Mouse (Mus musculus) intestine, embryonic 16.5 days (tissue): Measurements from ENCODE around the gene Cryba4. TPM values are rescaled to one million over a fixed set of nuclear protein-coding genes. Genes with fewer than 3 reads are reported as not detected.

Source experiments
- ATAC-seq: fragments of 200-750 bp; cut with Nextera tagmentation; 2 replicates; pipeline ENCODE4 v1.8.0; 2017; ENCODE audit warnings: moderate TSS enrichment, moderate library complexity
- H3K27ac ChIP-seq: fragments of 300-500 bp; sonication (generic); 2 replicates; pipeline ENCODE4 v1.5.1; 2014; ENCODE audit warnings: mild to moderate bottlenecking, low read length
- H3K27me3 ChIP-seq: fragments of 300-500 bp; sonication (generic); replicated peaks from 2 replicates; pipeline ENCODE4 v1.6.1; 2014; ENCODE audit warnings: low read length, control low read depth, mixed read lengths; ENCODE audit not compliant: control insufficient read depth, insufficient read depth
- H3K36me3 ChIP-seq: fragments of 300-500 bp; sonication (generic); 2 replicates; pipeline ENCODE4 v1.6.1; 2014; ENCODE audit warnings: low read length, control low read depth; ENCODE audit not compliant: control insufficient read depth, insufficient read depth
- H3K4me1 ChIP-seq: fragments of 300-500 bp; sonication (generic); 2 replicates; pipeline ENCODE4 v1.6.1; 2014; ENCODE audit warnings: low read length, control low read depth, mixed read lengths; ENCODE audit not compliant: control insufficient read depth, insufficient read depth
- H3K4me2 ChIP-seq: fragments of 300-500 bp; sonication (generic); 2 replicates; pipeline ENCODE4 v1.6.1; 2014; ENCODE audit warnings: low read depth, low read length, control low read depth
- H3K4me3 ChIP-seq: fragments of 300-500 bp; sonication (generic); 2 replicates; pipeline ENCODE4 v1.5.1; 2014; ENCODE audit warnings: mild to moderate bottlenecking, low read length
- H3K9ac ChIP-seq: fragments of 300-500 bp; sonication (generic); 2 replicates; pipeline ENCODE4 v1.6.1; 2014; ENCODE audit warnings: low read depth, low read length
- H3K9me3 ChIP-seq: fragments of 300-500 bp; sonication (generic); 2 replicates; pipeline ENCODE4 v1.6.1; 2016; ENCODE audit warnings: low read length, control low read depth; ENCODE audit not compliant: control insufficient read depth
- WGBS: fragments of 180-500 bp; shearing (Covaris S2); extraction: QIAGEN DNeasy Blood & Tissue Kit; methylation state at CpG from one replicate; pipeline ENCODE4 v1.1.7; 2014; 5-methylcytosine and 5-hydroxymethylcytosine counted together
- polyA plus RNA-seq: library from polyadenylated mRNA; unstranded; fragments of >200 nt; fragmentation: Nextera tagmentation; extraction: Ambion mirVana; gene quantifications from 2 replicates; pipeline ENCODE4 v1.2.1, GENCODE M21; 2015

Cryba4 gene
- polyA plus RNA-seq, 1 experiment from 2014 or later: 1.5 TPM

DNA sequence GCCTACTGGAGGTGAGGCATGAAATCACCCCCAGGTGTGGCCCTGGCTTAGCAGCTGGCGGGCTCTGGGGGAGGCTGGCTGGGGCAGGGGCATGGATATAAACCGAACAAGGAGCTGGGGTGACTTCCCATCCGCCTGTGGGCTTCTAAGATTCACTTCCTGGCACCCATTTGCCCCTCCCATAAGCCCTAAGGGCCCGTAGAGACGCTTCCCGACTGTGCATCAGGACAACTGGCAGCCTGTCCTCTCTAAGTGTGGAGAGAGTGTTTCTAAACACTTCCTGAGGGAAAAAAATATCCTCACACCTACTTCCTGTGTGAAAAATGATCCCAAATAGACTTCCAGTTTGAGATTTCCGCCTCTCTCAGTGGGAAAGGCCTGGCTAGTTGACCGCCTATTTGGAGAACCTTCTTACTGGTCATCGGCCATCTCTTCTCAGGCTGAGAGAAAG lies 36.5 kb downstream of the Cryba4 start:
- Histone ChIP-seq H3K27me3 (0 out of 2 replicates have a peak, but pooled peaks cover 2% of the 10 kb centered on the region), H3K4me3 (no peak overlapping the region)

DNA sequence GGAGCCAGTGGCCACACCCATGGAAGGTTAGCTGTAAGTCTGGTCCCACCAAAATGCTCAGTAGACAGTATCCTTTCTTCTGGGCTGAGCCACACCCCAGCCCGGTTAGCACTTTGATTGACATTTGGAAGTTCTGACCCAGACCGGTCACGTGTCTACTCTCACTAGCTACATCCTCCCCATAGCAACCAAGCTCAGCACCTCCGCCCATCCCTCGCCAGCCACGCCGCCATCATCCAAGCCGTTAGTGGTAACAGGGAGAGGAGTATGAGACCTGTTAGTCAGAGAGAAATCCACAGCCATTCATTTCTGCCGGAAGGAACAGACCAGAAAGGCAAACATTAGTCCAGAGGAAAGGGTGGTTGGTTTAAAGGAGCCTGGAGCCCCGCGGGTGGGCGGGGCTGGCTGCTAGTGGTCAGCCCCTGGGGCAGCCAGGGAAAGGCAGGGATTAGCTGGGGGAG lies 37.0 kb downstream of the Cryba4 start:
- H3K9ac ChIP-seq: no peak overlapping the region
- WGBS: 29% methylated on average over 12 of the region's 12 CpGs
- no peak; the same call in 1 of the 2 replicates for ATAC-seq
- peak overlapping the region; percentile 63 for H3K27ac ChIP-seq
- no peaks in the 10 kb centered on the region for H3K9me3 ChIP-seq
- no peaks in the 10 kb centered on the region for H3K36me3 ChIP-seq
- H3K27me3 ChIP-seq: 0 out of 2 replicates have a peak, but pooled peaks cover 2% of the 10 kb centered on the region
- H3K4me1 ChIP-seq: peaks cover 11% of the 10 kb centered on the region
- H3K4me3 ChIP-seq: no peak overlapping the region
- peak overlapping the region; percentile 9; the same call in 1 of the 2 replicates for H3K4me2 ChIP-seq

More for the DNA sequence above, 36.5 kb downstream of the Cryba4 start:
- H3K4me1 ChIP-seq: peaks cover 11% of the 10 kb centered on the region
- H3K9me3 ChIP-seq: no peaks in the 10 kb centered on the region
- H3K36me3 ChIP-seq: no peaks in the 10 kb centered on the region
- peak overlapping the region; percentile 63 for H3K27ac ChIP-seq
- H3K9ac ChIP-seq: no peak overlapping the region
- WGBS: 37% methylated on average over 9 of the region's 9 CpGs
- no peak for ATAC-seq
- H3K4me2 ChIP-seq: peak overlapping the region; percentile 9; the same call in 1 of the 2 replicates

- peak overlapping the region; percentile 20; the same call in 1 of the 2 replicates for H3K4me2 ChIP-seq
- no peaks in the 10 kb centered on the region for H3K9me3 ChIP-seq
- H3K36me3 ChIP-seq: no peaks in the 10 kb centered on the region
- no peak overlapping the region for H3K27ac ChIP-seq
- H3K4me3 ChIP-seq: no peak overlapping the region
- ATAC-seq: peak; percentile 14; the same call in 1 of the 2 replicates
- 0 out of 2 replicates have a peak, but pooled peaks cover 2% of the 10 kb centered on the region for H3K27me3 ChIP-seq
- peaks cover 11% of the 10 kb centered on the region for H3K4me1 ChIP-seq
- peak overlapping the region; percentile 38 for H3K9ac ChIP-seq
- WGBS: 6% methylated on average over 10 of the region's 10 CpGs
Measured at GRCm38 (mm10) chr5:112214419-112214818, 37.9 kb downstream of the Cryba4 start.

- H3K4me2 ChIP-seq: no peak overlapping the region
- H3K36me3 ChIP-seq: no peaks in the 10 kb centered on the region
- 45% methylated on average over 19 of the region's 19 CpGs for WGBS
- no peak overlapping the region for H3K4me3 ChIP-seq
- peaks cover 8% of the 10 kb centered on the region for H3K4me1 ChIP-seq
- H3K27ac ChIP-seq: no peak overlapping the region
- H3K27me3 ChIP-seq: 0 out of 2 replicates have a peak, but pooled peaks cover 2% of the 10 kb centered on the region
- H3K9me3 ChIP-seq: no peaks in the 10 kb centered on the region
- H3K9ac ChIP-seq: peak overlapping the region; percentile 38; the same call in 1 of the 2 replicates
- peak; percentile 41; the same call in 1 of the 2 replicates for ATAC-seq
Measured at GRCm38 (mm10) chr5:112213331-112214240, 38.7 kb downstream of the Cryba4 start.

DNA sequence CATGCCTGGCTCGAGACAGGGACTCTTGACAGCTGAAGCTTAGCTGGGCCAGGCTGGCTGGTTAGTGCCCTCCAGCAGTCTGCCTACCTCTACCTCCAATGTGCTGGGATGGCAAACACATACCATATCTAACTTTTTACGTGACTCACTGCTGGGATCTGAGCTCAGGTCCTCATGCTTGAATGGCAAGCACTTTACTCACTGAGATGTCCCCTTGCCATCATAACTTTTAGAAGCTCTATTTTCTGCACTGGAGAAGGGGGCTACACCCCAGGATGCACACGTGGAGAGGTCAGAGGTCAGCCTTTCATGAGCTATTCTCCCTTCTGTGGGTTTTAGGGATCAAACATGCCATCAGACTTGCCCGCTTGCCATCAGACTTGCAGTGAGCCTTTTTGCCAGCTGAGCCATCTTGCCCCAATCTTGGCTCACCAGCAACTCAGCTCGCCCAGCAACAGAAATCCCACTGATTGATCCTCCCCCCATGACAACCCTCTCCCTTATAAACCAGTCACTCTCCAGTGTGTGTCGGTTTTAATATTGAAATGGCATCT lies 39.5 kb downstream of the Cryba4 start:
- no peaks in the 10 kb centered on the region for H3K36me3 ChIP-seq
- H3K4me2 ChIP-seq: no peak overlapping the region
- no peaks in the 10 kb centered on the region for H3K9me3 ChIP-seq
- H3K4me1 ChIP-seq: peaks cover 8% of the 10 kb centered on the region
- 74% methylated on average over 6 of the region's 6 CpGs for WGBS
- no peak overlapping the region for H3K4me3 ChIP-seq
- H3K27me3 ChIP-seq: 0 out of 2 replicates have a peak, but pooled peaks cover 2% of the 10 kb centered on the region
- no peak for ATAC-seq
- no peak overlapping the region for H3K27ac ChIP-seq
- no peak overlapping the region for H3K9ac ChIP-seq

DNA sequence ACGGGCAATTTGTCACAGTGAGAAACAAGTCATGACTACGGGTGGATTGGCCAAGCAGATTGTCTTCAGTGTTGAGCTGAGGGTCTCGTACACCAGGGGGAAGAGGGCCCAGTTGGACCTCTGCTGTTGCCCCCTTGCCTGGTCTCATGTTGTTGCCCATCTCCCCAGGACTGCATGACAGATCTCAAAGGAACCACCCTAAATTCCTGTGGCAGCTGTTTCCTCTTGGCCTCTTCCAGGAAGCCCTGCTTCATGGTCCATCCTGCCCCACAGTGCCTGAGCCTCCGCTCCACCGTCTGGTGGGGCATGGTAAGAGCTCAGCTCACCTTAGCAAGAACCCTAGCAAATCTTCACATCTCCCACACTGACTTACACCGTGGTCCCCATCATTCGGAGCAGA lies 40.4 kb downstream of the Cryba4 start:
- no peaks in the 10 kb centered on the region for H3K9me3 ChIP-seq
- H3K4me3 ChIP-seq: no peak overlapping the region
- ATAC-seq: no peak
- H3K27ac ChIP-seq: no peak overlapping the region
- WGBS: 86% methylated on average over 7 of the region's 7 CpGs
- no peaks in the 10 kb centered on the region for H3K27me3 ChIP-seq
- no peaks in the 10 kb centered on the region for H3K36me3 ChIP-seq
- H3K4me2 ChIP-seq: no peak overlapping the region
- H3K4me1 ChIP-seq: peaks cover 7% of the 10 kb centered on the region
- H3K9ac ChIP-seq: no peak overlapping the region

DNA sequence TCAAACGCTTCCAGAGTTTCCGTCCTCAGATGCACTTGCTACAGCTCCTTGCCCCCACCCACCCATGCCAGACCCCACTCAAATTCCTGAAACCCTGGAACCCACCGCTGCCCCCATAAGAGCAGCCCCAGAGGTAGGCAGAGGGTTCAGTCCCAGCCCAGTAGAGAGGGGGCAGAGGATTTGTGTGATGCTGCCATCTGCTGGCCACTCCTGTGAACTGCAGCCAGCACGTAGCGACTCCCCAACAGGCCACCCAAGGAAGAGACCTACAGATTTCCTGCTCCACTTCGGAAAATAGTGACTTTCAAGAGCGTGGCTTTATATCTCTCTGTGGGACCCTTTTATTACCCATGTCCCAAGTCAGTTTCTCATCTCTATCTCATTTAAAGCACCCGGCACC lies 42.2 kb downstream of the Cryba4 start:
- peaks cover 8% of the 10 kb centered on the region for H3K4me1 ChIP-seq
- no peak overlapping the region for H3K27ac ChIP-seq
- H3K36me3 ChIP-seq: no peaks in the 10 kb centered on the region
- H3K27me3 ChIP-seq: no peaks in the 10 kb centered on the region
- ATAC-seq: no peak
- no peak overlapping the region for H3K4me2 ChIP-seq
- H3K9me3 ChIP-seq: no peaks in the 10 kb centered on the region
- H3K4me3 ChIP-seq: no peak overlapping the region
- WGBS: 30% methylated on average over 8 of the region's 8 CpGs
- H3K9ac ChIP-seq: no peak overlapping the region

DNA sequence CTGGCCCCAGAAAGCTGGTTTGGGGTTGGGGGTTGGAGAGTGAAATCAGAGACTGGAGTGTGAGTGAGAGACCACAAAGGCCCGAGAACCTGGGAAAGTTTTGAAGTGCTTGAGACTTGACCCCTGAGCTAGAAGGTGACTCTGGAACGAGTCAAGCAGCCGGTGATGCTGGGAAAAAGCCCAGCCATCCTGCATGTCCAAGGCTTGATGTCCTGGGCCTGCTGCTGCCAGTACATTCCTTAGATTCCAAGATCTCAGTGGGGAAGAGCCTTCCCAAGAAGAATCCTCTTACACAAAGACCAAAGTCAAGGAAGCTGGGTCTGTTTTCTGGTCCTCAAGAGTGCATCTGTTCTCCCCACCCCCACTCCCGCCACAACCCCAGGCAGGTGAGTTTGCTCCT lies 44.0 kb downstream of the Cryba4 start:
- Histone ChIP-seq H3K9ac (no peak overlapping the region), H3K27me3 (no peaks in the 10 kb centered on the region), H3K27ac (no peak overlapping the region), H3K4me1 (peaks cover 8% of the 10 kb centered on the region), H3K4me3 (no peak overlapping the region), H3K4me2 (no peak overlapping the region), H3K9me3 (no peaks in the 10 kb centered on the region), H3K36me3 (no peaks in the 10 kb centered on the region)
- WGBS: 30% methylated on average over 4 of the region's 4 CpGs
- no peak for ATAC-seq

DNA sequence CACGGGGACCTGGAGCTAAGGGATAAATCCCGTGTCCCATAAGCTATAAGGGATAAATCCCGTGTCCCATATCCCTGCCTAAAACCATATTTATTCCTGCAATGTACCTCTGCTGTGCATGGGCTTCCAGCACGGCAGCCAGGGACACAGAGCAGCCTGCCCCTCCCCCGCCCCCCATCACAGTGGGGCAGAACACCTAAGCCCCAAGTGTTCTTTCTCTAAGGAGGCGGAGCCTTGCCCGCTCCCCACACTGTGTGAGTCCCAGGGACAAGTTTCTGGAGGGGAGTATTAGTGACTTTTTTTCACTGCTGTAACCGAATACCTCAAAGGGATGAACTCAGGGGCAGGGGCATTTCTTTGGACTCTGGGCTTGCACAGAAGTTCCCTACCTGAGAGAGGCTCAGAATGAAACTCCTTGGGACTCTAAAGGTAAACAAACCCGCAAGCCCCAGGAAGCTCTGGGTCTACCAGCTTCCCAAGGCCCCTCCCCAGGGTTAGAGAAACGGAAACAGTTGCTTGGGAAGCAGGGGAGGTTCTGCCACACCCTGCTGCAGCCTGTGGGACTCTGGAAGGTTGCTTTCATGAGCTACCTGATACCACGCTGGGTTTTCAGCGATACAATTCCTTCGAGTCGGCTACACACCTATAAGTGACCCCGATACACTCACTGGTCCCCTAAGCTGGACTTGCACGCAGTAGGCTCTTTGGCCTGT lies 45.6 kb downstream of the Cryba4 start:
- Histone ChIP-seq H3K27ac (no peak overlapping the region), H3K36me3 (no peaks in the 10 kb centered on the region), H3K9me3 (no peaks in the 10 kb centered on the region), H3K4me2 (no peak overlapping the region; the same call in 1 of the 2 replicates), H3K4me1 (peaks cover 8% of the 10 kb centered on the region), H3K27me3 (no peaks in the 10 kb centered on the region), H3K4me3 (no peak overlapping the region), H3K9ac (no peak overlapping the region)
- ATAC-seq: 0 out of 2 replicates have a peak, but pooled peaks have one; percentile 33
- WGBS: 21% methylated on average over 16 of the region's 16 CpGs
